Mouse (Mus musculus): ENCODE data around the gene Disc1.

Disc1 gene

GRCm38 (mm10) chr8:125277071-125277682 is 223.2 kb downstream of the Disc1 start:
- no peak for DNase-seq

DNA sequence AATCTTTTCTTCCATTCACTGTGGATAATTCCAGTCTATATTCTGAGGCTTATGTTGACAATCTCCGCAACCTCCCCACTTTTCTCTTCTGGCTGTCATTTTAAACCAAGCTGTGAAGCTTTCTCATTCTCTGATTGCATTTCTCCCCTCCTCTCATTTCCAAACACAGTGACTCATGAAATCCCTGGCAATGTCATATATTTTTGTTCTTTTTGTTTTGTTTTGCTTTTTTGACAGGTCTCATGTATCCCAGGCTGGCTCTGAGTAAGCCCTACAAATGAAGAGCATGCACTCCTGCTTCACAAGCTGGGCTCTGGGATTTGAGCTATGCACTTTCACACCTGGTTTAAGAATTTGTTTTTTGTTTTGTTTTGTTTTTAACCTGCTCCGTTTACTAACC is 225.2 kb downstream of the Disc1 start:
- DNase-seq: no peak

DNA sequence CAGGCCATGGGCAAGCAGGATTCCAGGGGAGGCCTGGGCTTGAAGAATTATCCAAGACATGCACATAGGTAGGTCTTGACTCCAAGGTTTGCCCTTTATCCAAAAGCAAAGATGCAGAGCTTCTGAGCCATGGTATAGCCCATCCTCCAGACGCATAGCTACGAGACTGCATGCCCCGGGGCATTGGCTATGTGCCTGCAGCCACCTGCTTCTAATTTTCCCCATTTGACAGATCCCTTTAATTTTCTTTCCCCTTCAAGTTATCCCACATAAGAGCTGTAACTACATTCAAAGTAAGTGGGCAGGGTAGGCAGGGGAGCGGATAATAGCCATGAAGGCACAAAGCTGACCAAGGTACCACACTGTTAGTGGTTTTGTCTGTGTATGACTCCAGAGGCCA is 225.9 kb downstream of the Disc1 start:
- no peak for DNase-seq

DNA sequence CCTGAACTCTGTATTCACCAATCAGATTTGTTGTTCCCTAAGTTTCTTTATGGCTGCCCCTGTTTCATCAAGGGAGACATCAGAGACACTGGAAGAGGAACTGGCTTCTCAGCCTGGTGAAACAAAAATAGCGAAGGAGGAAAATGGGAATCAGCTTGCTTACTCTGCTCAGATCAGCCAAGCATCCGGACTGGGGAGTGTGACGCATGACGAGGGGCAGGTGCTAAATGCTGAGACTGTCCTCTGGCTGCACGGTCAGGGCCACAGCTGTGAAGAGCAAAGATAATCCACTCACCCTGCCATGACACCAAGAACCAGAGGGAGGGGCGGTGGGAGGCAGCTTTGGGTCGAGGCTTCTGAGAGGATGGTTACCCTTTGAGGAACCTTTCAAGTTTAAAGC is 228.5 kb downstream of the Disc1 start:
- no peak for DNase-seq

- DNase-seq: no peak
Observed at GRCm38 (mm10) chr8:125283542-125283941, 229.5 kb downstream of the Disc1 start.

DNA sequence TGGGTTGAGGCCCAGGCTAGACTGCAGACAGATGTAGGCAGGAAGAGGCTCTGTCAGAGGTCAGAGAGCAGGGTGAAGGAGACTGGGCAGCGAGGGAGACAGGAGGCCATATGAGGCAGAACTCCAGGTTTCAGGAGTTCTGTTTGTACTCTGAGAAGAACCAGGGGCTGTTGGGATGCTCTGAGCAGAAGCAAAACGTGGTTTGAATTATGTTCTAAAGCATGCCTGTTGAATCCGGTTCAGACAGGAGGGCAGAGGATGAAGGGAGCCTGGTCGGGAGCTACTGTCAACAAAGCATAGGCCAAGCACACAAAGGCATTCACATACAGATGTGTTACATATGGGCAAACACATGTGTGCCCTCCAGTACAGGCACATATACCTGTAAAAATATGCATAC is 230.9 kb downstream of the Disc1 start:
- DNase-seq: no peak

DNA sequence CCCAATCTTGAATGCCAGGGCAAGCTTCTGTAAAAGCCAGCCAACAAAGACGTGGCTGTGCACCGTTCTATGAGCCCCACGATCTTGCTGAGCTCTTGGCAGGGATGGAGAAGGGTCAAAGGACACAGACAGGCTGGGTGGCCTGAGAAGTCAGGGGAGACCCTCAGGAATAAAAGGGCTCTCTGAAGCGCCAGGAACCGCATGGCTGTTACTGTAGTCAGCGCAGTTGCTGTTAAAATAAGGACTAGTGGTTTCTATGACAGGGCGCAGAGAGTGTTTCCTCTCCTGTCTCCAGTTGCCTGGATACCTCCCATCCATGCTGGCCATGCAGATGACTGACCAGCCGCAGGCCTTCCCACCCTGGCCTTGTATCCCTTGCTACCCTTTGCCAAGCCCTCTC is 231.4 kb downstream of the Disc1 start:
- DNase-seq: peak in 1 of 2 experiments; percentile 10

DNA sequence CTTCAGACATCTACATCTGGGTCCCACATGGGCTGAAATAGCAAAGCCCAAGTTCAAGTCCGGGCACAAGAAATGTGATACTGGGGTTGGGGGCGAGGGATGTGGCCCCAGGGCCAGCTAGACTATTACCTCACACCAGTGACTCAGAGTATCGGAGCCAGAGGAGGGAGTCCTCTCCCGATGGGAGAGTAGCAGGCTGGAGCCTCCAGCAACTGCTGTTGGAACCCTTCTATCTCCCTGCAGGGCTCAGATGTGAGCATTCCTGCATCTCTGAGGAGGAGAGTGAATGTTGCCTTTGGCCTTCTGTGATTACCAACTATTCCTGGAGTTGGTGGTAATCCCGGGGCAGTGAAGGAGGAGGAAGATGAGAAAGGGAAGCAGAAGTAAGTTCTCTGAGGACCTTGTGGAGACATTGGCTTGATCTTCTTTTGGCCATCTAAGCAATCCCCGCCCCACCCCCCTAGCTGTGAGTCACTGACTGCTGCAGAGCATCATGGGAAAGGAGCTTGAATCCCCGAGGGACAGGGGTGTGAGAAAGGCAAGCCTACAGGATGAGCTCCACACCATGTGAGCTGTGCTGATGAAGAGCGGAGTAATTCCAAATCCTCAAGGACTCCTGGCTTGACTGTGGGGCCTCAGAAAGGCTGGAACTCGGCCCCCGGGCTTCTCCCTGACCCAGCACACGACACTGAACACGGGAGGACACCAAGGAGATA is 232.1 kb downstream of the Disc1 start:
- no peak for DNase-seq

DNA sequence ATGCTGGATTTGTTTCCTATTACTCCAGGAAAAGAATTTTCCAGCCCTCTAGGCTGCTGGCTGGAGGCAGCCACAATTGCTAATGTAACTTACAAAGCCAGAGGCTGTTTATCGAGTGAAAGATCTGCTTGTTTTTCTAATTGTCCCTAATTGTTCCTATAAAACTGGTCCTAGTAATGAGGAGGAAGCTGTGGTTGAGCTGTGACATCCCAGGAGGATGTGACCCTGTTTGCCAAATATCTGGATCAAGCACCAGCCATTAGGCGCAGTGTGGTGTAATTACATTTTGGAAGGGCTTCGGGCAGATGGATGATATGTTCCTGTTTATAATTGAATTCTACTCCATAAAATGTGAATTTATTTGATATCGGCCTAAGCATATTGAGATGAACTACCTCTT is 233.3 kb downstream of the Disc1 start:
- no peak for DNase-seq

- no peak for DNase-seq
Observed at GRCm38 (mm10) chr8:125287841-125288341, 233.9 kb downstream of the Disc1 start.

DNA sequence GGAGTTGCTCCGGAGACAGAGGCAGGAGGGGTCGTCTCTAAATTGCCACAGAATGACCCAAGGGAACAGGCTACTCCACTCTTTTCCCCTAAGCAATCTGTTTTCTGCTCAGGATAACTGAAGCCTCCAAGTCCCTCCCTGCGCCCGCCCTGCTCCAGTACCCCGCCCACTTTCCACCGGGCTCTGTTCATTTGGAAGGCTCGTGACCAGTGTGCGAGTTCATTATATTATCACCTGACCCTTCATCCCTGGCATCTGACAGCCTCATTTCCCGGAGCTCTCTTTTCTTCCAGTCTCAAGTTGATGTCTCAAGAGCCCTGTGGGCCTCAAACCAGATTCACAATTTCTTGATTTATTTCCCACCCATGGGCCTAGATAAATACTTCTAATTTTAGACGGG is 237.5 kb downstream of the Disc1 start:
- no peak for DNase-seq

DNA sequence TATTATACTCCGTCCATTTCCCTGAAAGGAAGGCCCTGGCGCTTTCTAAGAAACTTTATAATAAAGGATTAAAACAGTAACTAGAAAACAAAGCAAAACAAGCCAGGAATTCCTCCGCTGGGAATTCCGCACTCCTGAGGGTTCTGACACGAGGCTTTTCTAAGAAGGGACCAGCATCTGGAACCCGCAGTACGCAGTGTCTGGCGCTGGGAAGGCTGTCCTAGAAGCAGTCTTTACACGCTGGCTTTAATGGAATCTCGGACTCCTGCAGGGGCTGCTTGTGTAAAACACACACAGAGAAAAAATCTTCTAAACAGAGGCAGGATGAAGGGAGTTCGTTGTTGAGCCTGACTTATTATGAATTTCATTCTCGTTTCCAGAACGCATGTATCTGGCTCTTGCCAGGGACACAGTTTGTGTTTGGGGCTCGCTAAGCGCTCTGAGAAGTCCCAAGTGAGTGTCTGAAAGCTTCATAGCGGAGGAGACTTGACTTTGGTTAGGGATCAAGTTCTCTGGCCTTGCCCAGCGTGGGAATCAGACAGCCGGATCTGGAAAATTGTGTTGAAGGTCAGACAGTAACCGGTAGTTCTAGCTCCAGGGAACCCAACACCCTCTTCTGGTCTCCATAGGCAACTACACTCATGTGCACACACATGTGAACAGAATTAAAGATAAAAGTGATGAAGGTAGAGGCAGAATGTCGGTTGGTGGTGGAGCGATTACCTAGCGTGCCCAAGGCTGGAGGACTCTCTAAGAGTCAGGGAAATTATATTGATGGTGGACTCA is 238.1 kb downstream of the Disc1 start:
- no peak for DNase-seq

GRCm38 (mm10) chr8:125292933-125293591 is 239.1 kb downstream of the Disc1 start:
- peak in 1 of 2 experiments; percentile 17 for DNase-seq

DNA sequence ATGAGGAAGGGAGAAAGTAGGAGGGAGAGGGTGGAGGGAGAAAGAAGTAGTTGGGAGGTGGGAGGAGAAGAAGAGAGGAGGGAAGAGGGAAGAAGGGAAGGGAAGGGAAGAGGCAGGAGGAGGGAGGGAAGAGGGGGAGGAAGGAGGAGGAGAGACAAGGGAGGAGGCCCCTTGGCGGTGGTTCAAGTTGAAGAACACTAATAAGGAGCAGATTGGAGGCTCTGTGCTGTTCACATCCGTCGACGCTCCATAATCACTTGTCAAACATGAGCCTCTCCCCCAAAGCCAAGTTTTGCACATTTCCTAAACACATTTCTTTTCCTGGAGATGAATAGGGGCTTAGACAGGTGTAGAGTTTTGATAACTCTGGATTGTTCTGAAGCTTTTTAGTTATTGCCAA is 245.3 kb downstream of the Disc1 start:
- DNase-seq: no peak

DNA sequence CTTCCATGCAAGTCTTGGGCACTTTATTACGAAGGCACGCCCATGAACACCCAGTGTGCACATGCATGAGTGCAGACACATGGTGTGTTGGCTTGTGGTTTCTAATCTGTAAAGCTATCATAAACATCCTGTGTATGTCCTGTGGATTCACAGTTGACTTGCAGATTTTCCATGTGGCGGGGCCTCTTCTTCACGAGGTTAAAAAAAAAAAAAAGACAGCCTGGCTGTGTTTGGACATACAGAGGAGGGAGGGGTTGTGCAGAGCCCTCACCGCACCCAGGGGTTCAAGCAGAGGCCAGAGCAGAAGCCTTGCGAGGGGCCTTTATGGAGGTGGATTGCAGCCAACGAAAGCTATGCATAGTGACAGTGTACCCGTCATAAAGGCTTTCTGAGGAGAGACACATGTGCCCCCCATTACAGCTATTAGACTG is 248.0 kb downstream of the Disc1 start:
- no peak for DNase-seq

GRCm38 (mm10) chr8:125306665-125307064 is 252.7 kb downstream of the Disc1 start:
- no peak for DNase-seq

DNA sequence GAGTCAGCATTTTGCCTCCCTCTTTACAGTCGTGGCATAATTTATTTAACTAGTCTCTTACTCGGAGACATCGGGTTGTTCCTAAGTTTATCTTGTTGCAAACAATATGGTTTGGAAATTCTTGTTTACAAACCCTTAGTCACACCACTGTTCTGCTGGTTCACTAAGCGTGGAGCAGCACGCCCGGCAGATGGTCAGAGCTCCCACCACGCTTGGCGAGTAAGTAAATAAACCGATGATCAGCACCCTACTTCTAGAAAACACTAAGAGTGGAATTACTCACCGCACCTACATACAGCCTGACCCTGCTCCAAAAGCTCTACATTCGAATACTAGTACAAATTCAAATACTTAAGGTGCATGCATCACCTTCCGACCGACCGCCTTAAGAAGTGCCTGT is 256.0 kb downstream of the Disc1 start:
- DNase-seq: no peak
